Mouse (Mus musculus): Measurements from ENCODE around the gene Syn3.

The Syn3 gene

DNA sequence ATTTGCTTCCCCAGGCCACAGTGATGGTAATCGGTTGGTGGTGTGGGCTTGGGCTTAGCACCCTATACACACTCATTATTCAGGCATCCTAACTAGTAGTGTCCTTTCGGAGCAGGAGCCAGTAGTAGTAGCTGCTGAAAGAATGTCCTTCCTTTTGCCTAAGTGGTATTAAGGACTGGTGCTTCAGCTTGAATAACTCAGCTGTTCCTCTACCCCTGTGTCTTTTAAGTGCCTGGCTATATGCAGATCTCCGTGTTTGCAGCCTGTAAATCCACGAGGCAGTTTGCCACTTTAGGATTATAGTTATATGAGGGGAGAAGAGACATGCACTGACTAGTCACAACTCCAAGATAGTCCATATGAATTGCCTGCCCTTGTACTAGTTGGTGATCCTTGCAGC, 159.6 kb downstream of the Syn3 start:
- DNase-seq (ENCODE audit: low read depth, low spot score), result no peak

DNA sequence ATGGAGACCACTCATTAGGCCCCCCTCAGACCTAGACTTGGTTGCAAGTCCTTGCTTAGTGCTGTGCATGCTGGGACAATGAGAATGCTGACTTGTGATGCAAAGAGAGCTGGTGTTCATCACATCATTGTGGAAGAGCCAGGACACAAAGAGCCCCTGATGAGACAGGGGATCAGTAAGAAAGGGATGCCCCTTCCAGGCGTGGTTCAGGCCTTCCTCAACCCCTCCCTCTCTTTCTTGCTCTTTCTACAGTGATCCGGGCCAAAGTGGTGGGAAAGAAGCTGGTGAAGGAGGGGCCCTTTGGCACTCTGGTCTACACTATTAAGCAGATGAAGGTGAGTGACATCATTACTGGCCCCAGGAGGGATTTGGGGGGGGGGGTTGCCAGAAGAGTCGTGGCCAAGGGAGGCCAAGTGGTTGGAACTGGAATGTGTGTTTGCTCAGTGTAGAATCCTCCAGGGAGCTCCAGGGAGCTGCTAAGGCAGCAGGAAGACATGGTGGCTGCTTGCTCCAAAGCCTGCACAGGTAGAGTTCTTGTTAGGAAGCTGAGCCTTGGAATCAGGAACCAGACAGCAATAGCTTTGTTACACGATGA, 160.5 kb downstream of the Syn3 start:
- DNase-seq (ENCODE audit: low read depth, low spot score), result peak; percentile 5

DNA sequence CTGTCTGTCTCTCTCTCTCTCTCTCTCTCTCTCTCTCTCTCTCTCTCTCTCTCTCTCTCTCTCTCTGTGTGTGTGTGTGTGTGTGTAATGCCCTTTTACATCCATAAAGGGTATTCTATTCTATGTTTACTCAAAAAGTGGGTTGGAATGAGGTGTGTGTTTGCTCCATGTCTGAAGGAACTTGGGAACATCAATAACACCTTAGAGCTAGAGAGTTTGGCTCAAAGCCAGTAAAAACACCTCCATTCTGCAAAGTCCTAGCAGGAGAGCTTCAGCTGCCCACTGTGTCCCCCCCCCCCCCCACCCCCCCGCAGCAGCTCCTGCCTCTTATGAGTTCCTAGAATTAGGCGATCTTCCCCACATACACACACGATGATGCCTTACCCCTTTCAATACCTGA, 161.5 kb downstream of the Syn3 start:
- DNase-seq (ENCODE audit: low read depth, low spot score), result no peak

DNA sequence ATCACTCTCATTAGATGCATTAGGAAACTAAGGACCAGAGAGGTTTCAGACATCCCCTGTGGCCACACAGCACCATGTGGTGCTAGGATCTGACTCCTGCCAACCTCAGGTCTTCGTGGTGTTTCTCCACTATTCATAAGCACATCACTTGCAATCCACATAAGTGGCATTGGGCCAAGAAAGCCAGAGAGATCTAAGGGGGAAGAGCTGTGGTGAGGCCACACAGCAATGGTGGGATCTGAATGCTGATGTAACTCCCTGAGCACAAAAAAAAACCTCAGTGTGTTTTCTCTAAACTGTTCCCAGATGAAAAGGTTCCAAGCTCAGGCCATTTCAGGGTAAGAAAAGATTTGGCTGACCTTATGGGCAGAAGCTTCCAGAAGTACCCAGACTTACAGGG, 162.2 kb downstream of the Syn3 start:
- no peak for DNase-seq (ENCODE audit: low read depth, low spot score)

DNA sequence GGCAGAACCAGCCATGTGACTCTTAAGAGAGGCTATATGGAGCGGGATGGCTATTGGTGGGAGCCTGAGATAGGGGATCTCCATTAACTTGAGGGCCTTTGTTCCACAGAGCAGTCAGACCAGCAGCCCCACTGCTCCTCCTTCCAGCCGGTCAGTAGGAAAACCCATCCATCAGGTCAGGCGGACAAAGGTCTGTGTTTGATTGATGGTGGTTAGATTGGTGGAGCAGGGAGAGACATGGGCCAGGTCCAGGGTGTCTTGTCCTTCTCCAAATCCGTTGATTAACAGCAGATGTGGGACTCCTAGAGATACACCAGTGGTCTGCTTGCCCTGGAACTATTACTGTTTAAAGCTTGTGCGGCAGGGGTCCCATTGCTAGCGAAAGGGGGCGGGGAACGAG, 164.1 kb downstream of the Syn3 start:
- no peak for DNase-seq (ENCODE audit: low read depth, low spot score)

DNA sequence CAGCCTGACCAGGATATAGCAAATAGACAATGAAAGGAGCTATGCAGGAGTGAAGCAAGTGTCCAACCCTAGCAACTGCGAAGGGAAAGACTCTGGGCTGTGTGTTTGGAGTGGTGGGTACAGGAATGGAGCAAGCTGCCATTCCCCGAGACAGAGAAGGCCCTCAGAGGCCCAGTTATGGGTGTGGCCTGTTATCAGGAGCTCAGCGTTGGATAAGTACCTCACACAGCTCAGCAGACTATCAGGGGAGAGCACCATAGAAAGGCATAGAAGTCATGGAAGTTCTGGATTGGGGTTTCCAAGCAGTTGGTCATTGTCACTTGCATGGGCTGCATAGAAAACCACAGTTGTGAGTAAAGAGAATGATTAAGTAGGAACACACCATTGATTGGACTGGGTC, 165.8 kb downstream of the Syn3 start:
- DNase-seq (ENCODE audit: low read depth, low spot score), result no peak

DNA sequence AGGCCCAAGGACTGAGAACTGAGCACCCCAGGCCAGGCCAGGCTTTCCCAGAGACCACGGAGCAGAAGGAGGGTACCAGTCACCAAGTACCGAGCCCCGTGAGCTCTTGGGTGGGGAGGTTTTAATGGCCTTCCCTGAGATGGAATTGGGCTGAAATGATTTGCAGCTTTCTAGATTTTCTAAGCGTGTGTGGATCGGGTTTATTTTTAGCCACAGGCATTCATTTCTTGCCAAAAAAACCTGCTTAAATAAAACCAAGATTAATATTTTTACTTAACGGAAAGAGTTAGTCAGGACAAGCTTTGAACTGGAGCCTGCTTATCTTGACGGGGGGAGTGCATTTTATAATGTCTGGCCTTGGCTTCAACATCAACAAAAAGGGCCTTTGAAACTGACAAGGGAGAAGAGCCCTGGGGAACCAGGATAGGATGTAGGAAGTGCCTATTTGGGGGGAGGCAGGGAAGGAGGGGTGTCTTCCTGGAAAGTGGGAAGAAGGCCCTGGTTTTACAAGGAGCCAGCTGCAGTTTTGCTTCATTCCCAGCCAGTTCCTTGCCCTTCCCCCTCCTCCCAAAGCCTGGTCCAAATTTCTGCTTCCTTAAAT, 166.9 kb downstream of the Syn3 start:
- DNase-seq (ENCODE audit: low read depth, low spot score), result no peak

DNA sequence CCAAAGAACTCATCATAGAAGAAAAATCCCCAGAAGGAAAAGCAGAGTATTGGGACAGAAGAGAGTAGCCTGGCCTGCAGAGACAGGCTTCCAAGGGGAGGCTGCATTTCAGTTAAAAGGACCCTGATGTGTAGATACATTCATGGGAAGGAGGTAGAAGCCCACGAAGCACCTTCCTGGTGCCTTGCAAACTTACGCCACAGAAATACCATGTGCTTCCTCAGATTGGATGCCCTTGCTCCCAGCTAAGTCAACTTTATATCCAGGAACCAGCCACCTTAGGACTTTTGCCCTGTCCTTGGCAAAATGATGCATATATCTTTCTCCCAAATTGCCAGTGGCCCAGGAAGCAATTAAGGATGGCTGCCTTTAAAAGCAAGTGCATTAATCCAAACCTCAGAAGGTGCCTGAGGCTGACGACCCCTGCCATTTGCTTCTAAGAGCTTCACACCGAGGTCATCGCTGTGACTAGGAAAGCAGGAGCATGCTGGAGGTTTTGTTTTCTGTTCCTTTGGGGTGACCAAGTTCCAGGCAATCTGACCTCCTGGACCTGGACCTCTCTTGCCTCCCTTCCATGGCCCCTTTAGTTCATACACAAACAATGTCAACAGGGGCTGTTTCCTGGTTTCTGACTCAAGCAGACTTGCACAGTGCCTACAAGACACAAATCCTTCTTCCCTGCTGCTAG, 167.6 kb downstream of the Syn3 start:
- DNase-seq (ENCODE audit: low read depth, low spot score), result no peak

DNA sequence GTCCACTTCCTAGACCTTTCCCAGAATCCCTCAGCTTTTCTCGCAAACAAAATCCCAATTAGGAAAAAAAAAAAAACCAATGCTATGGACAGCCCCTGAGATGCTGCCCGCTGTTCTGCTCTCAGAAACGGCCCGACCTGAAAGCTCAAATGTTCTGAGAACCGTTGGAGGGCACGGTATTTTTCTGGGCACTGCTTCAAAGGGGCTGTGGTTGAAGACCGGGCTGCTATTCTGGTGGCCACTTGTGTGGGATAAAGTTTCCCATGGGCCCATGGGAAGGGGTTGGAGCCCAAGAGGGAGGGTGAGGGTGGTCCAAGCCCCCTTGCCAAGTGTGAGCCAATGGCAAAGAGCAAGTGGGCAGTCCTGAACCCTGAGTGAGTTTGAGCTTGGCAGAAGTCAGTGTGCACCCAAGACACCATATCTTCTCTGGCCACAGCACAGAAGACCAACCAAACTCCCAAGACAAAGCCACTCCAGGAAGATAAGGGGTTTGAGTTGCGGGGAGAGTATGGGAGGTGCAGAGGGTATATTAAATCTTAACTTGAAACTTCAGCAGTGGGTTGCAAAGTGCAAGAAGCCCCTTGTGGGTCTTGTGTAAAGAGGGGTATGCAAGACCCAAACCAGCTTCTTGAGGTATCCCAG, 169.3 kb downstream of the Syn3 start:
- no peak for DNase-seq (ENCODE audit: low read depth, low spot score)

DNA sequence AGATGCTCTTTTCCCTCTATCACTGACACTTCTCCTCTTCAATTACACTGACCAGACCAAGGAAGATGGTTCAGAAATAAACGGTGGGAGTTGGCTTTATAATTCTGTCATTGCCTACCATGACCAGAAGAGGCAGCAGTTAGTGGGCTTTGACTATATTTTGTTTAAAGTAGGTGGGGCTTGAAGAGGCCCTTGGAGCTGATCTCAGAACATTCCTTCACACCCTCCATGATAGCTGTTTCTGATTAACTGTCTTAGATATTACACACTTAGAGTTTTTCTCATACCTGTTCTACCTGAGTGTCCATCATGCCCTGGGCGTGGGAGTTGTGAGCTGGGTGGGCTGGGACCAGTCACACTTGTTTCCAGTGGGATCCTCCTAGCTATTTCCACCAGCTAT, 170.0 kb downstream of the Syn3 start:
- no peak for DNase-seq (ENCODE audit: low read depth, low spot score)

DNA sequence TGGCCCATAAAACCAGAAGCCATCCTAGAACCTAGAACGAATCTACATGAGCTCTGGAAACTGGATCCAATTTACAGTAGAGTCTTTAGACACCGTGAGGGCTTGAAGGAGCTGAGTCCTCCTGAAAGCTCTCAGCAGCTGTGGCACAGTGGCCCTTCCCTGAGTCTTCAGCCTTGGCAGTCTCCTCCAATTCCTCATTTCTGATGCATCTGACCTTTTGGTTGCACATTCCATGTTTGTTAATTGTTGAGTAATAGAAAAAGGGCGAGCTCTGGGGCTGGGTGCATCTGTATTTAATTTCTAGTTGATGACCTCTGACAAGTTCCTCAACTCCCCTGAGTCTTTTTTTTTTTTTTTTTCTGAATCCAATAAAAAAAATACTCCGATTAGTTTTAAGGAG, 170.6 kb downstream of the Syn3 start:
- no peak for DNase-seq (ENCODE audit: low read depth, low spot score)

DNA sequence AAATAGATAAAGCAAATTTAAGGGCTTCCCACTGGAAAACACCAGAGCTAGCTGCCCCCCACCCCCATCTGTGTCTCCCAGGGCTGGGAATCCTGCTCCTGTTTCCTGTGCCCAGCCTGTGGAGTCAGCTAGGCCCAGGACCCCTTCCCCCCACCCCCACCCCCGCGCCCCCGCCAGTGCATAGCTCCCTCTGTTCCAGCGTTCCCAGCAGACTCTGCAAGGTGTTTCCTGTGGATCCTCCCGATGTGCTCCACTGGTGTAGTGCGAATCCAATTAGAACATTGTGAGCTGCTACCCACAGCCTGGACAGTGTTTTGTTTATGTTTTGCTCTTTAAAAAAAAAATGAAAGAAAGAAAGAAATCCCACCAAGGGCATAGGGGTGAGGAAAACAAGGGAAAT, 173.4 kb downstream of the Syn3 start:
- DNase-seq (ENCODE audit: low read depth, low spot score), result no peak

DNA sequence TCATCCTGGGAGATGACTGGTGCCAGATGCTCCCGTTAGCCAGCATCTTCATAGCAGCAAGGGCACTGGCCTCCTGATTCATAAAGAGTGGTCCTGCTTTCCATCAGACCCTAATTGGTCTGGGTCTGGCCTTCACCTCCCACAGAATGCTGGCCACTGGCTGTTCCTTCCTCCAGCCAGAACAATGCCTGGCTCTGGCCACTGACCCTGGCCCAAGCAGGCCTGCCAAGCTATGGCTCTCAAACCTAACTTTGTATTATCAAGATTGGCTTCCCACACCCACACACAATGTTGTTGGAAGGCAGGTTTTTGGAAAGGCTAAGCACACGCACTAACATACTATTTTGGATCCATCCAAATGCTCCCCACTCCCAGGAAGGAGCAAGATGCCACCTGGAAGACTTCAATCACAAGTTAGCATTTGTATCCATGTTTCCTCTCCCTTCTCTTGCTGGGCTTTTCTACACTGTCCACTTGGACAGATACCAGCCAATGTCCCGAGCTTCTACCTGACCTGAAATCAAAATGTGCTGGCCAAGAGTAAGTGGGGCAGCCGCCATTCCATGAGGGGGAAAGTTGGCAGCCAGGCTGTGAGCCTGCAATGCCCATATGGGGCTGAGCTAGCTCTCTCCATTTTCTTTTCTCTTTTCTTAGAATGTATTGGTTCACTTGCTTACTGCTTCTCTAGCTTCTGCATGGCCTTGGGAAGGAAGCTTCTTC, 175.3 kb downstream of the Syn3 start:
- no peak for DNase-seq (ENCODE audit: low read depth, low spot score)

DNA sequence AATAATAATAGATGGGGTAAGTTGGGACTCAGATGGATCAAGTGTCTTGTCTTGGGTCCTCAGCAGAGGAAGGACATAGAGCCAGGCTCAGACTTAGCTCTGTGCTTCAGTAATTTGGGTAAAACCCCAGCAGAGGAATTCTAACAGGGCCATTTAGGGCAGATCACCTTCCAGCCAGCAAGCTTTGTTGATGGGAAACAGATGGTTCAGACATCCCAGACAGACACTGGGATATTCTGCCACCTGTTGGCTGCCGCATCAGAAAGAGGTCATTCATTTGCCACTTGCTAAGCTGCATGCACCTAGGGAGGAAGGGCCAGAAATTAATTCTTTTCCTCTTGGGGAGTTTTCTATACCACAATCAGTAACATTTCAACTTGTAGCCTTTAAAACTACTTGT, 176.7 kb downstream of the Syn3 start:
- no peak for DNase-seq (ENCODE audit: low read depth, low spot score)

DNA sequence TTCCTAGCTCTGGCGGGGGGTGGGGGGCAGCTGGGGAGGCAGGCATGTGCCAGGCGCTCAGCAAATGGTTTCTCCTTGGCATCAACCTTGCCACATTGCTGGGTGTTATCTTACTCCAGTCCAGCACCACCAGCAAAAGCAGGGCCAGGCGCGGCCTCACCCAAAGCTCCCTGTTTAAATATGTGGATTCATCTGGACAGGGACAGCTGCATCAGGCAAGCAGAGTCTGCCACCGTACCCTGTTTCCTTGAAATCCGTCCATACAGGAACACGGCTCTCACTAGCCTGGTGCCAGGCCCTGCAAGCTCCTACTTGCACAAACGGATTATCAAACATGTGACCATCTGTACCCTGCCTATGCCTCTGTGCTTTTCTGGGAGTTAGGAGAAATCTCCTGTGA, 177.5 kb downstream of the Syn3 start:
- no peak for DNase-seq (ENCODE audit: low read depth, low spot score)

DNA sequence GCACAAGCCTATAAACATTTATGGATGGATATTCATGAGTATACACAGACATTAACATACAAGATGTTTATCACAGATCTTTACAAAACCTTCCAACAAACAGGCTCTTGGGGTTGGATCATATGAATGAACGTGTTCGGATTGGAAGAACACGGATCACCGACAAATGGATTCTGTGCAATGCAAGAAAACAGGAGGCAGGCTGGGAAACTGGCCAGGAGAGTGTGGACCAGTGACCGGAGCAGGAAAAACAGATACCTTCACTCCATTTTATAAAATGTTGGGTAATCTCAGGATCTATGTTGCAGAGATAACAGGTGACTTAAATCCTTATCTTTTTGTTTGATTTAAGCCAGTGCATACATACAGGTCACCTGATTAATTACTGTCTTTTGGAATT, 178.5 kb downstream of the Syn3 start:
- no peak for DNase-seq (ENCODE audit: low read depth, low spot score)

DNA sequence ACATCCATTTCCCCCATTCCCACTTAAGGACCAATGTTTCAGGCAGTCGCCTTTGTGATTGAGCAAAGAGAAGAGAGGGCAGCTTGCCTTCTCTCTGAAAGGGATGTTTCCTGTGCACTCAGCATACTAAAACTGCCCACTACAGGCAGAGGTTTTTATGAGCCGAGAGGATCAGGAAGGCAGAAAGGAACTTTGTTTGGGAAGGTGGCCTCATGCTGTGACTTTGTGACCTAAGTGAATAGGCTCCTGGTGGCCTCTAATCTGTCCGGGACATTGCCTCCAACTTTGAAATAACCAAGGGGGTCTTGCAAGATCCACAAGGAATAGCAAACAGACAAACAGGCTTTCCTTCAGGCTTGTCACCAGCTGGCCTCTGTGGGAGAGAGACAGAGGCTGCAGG, 179.2 kb downstream of the Syn3 start:
- DNase-seq (ENCODE audit: low read depth, low spot score), result no peak

DNA sequence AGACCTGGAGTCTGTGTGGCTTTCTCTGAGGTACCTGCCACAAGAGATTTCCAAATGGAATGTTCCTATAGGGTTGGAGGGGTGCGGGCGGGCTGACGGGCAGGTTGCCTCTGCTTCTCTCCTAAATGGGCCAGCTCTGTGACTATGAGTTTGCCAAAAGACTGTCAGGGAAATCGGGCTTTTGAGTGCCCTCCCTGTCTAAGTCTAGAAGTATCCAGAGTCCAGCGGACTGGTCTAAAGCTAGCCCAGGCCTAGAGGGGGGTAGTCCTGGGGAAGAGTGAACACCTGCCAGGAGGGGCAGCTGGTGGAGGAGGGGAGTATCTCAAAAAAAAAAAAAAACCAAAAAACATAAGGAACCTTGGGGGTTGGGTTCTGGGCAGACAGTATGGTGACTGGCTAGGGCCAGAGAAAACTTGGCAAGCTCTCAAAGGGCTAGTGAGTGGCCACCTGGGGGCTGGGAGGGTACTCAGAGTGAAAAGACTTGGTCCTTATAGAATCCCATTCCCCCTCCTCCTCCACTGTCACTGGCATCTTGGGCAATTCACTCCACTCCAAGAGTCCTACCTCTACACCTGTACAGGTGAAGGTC, 180.1 kb downstream of the Syn3 start:
- DNase-seq (ENCODE audit: low read depth, low spot score), result no peak

DNA sequence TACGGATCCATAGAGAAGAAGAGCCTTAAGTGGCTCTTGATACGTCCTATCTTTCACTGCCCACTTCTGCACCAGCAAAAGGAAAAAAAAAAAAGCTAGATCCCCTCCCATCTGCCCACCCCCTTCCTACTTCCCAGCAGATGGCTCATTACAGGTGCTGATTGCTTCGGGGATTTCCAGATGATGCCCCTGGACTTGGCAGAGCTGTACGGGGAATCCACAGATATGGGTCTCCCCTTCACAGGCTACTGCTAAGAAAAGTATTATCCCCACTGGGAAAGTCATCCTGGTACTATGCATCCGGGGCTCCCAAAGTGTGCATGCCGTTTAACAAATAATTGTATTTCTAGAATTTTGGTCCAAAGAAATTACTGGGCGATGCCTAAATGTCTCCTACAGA, 181.1 kb downstream of the Syn3 start:
- no peak for DNase-seq (ENCODE audit: low read depth, low spot score)

DNA sequence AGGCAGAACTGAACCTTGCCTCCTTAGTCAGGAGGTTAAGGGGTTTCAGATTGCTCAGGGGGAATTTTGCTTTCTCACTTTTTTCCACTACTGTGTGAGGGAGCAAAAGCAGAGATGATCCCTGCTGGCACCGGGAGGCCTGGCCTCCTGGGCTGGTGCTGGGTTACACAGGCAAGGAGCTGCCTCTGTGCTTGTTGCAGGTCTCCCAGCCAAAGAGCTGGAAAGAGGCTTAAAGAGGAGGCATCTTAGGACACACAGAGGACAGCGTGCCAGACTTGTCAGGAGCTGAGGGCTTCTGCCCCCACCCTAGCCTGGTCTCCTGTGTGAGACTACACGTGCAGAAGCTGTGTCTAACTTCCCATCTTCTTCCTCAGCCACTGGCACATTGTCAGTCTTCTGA, 183.2 kb downstream of the Syn3 start:
- DNase-seq (ENCODE audit: low read depth, low spot score), result no peak

DNA sequence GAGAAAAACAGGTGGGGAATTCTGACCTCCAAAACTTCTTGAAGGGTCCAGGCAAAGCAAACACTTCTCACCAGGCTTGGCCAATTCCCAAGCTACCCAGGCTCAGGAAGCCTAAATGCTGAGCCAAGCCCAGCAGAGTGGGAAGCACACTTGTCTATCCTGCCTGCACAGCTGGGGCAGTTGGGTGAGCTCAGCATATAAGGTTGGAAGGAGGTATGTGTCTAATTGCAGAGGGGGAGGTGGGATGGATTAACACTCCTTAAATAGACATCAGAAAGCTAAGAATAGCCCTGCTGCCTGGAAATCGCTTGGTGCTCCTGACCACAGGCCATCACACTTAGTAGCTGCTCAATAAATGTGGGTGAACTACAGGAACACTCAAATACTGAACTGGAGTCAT, 185.2 kb downstream of the Syn3 start:
- DNase-seq (ENCODE audit: low read depth, low spot score), result no peak

DNA sequence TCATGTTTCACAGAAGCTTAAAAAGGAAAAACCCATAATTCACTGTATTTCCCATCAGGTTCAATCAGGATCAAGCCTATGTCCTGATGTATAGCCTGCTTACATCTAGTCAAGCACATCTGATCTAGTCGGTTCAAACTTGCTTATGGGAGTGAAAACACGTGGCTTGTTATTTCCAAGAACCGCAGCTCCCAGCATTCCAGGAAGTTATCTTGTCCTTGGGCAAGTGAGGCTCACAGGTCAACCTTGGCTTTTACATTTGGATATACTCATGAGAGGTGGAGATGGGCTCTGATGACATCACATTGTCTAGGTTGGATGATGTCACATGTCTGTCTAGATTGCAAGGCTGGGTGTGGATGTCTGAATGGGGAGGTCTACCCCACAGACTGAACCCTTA, 185.7 kb downstream of the Syn3 start:
- no peak for DNase-seq (ENCODE audit: low read depth, low spot score)

Measured in WW6 (cell line).